Mouse (Mus musculus): ENCODE results near the gene Stoml1. TPM values are rescaled to one million over a fixed set of nuclear protein-coding genes. Genes with fewer than 3 reads are reported as not detected.

The Stoml1 gene
- total and polyA plus RNA-seq, 3 experiments: 35.4 to 40.7 (median 35.4) TPM

- dilution Hi-C loops (cut with MboI; ENCODE audit: extremely low pct_ligation_motif_present, extremely low pct_unique_long_range_greater_than_20kb, low sequenced_read_pairs): no loop called here
- Histone ChIP-seq H3K79me2 (replicated peaks; ENCODE audit: control insufficient read depth, extremely low read depth, insufficient read depth, poor library complexity, severe bottlenecking) (no peaks in the 10 kb centered on the region), H3K9ac (ENCODE audit: insufficient read depth, low read depth) (no peak overlapping the region), H3K27me3 (replicated peaks) (no peaks in the 10 kb centered on the region), H3K36me3 (replicated peaks in 1 of 2; ENCODE audit: control insufficient read depth in 1 of 2, insufficient read depth in 1 of 2, low read length in 1 of 2) (no peaks in the 10 kb centered on the region), H3K4me2 (ENCODE audit: insufficient read depth, low read depth, poor library complexity, severe bottlenecking) (no peak overlapping the region), H3K9me3 (replicated peaks; ENCODE audit: low read length) (no peaks in the 10 kb centered on the region), H3K4me3 (replicated peaks in 1 of 3; ENCODE audit: low read depth in 2 of 3, low read length in 2 of 3, poor library complexity in 1 of 3) (no peak overlapping the region), H3K27ac (ENCODE audit: insufficient read depth, low read depth) (peak overlapping the region; percentile 70), H3K4me1 (ENCODE audit: control insufficient read depth in 1 of 2, insufficient read depth in 2 of 2) (peaks cover 23 to 87% of the 10 kb centered on the region in 2 experiments)
- TF ChIP-seq RCOR1 (conservative IDR thresholded peaks at IDR 0.05; ENCODE audit: low read depth, low read length): peak; percentile 98
- peak; percentile 99 for TF ChIP-seq MEF2A (IDR thresholded peaks at IDR 0.05; ENCODE audit: borderline replicate concordance, low read depth, low read length)
- TF ChIP-seq MYC (IDR thresholded peaks at IDR 0.05; ENCODE audit: low read depth, low read length): peak; percentile 56; the same call in 1 of the 2 replicates
- peak; percentile 85 for TF ChIP-seq MAZ (IDR thresholded peaks at IDR 0.05; ENCODE audit: low read depth, low read length)
- TF ChIP-seq KAT2A (IDR thresholded peaks at IDR 0.05; ENCODE audit: insufficient replicate concordance, low read length): no peak
- TF ChIP-seq SIN3A (IDR thresholded peaks at IDR 0.05; ENCODE audit: low read length): peak; percentile 81
- no peak for TF ChIP-seq MXI1 (IDR thresholded peaks at IDR 0.05; ENCODE audit: low read depth, low read length)
- no peak for TF ChIP-seq HCFC1 (IDR thresholded peaks at IDR 0.05; ENCODE audit: low read depth, low read length)
- TF ChIP-seq BHLHE40 (IDR thresholded peaks at IDR 0.05; ENCODE audit: low read depth, low read length): peak; percentile 95
- TF ChIP-seq USF1 (IDR thresholded peaks at IDR 0.05; ENCODE audit: low read depth, low read length): no peak
- no peak for TF ChIP-seq NRF1 (IDR thresholded peaks at IDR 0.05; ENCODE audit: low read depth, low read length)
- no peak for TF ChIP-seq CHD1 (IDR thresholded peaks at IDR 0.05; ENCODE audit: low read depth, low read length)
- TF ChIP-seq ZMIZ1 (IDR thresholded peaks at IDR 0.05; ENCODE audit: low read depth, low read length): no peak
- TF ChIP-seq POLR2AphosphoS2 (IDR thresholded peaks at IDR 0.05; ENCODE audit: low read depth, low read length): no peak
- TF ChIP-seq IRF4 (IDR thresholded peaks at IDR 0.05; ENCODE audit: low read depth, low read length): peak; percentile 99
- no peak for TF ChIP-seq NELFE (IDR thresholded peaks at IDR 0.05; ENCODE audit: low read depth, low read length)
- TF ChIP-seq PAX5 (IDR thresholded peaks at IDR 0.05; ENCODE audit: low read length): no peak
- TF ChIP-seq MAFK (IDR thresholded peaks at IDR 0.05; ENCODE audit: insufficient replicate concordance, low read length): peak; percentile 78; the same call in 1 of the 2 replicates
- TF ChIP-seq CTCF (conservative IDR thresholded peaks at IDR 0.05 in 1 of 2, IDR thresholded peaks at IDR 0.05 in 1 of 2; ENCODE audit: low read depth in 2 of 2, low read length in 2 of 2): no peak
- TF ChIP-seq TBP (conservative IDR thresholded peaks at IDR 0.05; ENCODE audit: low read depth, low read length): no peak; the same call in 1 of the 2 replicates
- no peak for TF ChIP-seq RAD21 (IDR thresholded peaks at IDR 0.05; ENCODE audit: low read depth, low read length)
- TF ChIP-seq MAX (IDR thresholded peaks at IDR 0.05; ENCODE audit: low read length): 0 out of 2 replicates have a peak, but pooled peaks have one; percentile 40
- TF ChIP-seq ETS1 (conservative IDR thresholded peaks at IDR 0.05; ENCODE audit: low read depth, low read length): peak; percentile 98
- TF ChIP-seq JUN (IDR thresholded peaks at IDR 0.05; ENCODE audit: insufficient read depth, low read depth, low read length): peak; percentile 90
- TF ChIP-seq ELF1 (IDR thresholded peaks at IDR 0.05; ENCODE audit: low read depth, low read length): no peak
- no peak for TF ChIP-seq ZKSCAN1 (IDR thresholded peaks at IDR 0.05; ENCODE audit: borderline replicate concordance, low read depth, low read length)
- TF ChIP-seq EP300 (IDR thresholded peaks at IDR 0.05; ENCODE audit: low read length): peak; percentile 99
- TF ChIP-seq TCF12 (IDR thresholded peaks at IDR 0.05; ENCODE audit: low read depth, low read length): peak; percentile 97
- no peak for TF ChIP-seq POLR2A (IDR thresholded peaks at IDR 0.05; ENCODE audit: low read depth, low read length)
- TF ChIP-seq CHD2 (IDR thresholded peaks at IDR 0.05; ENCODE audit: low read length): peak; percentile 84
- TF ChIP-seq USF2 (conservative IDR thresholded peaks at IDR 0.05; ENCODE audit: low read depth, low read length): no peak
- no peak for TF ChIP-seq UBTF (IDR thresholded peaks at IDR 0.05; ENCODE audit: low read depth, low read length)
- TF ChIP-seq JUND (conservative IDR thresholded peaks at IDR 0.05; ENCODE audit: low read depth, low read length): peak; percentile 95
- TF ChIP-seq E2F4 (IDR thresholded peaks at IDR 0.05; ENCODE audit: insufficient replicate concordance, low read depth, low read length): no peak
- TF ChIP-seq ZNF384 (IDR thresholded peaks at IDR 0.05; ENCODE audit: low read depth, low read length): peak; percentile 96
- no peak; the same call in 1 of the 2 replicates for TF ChIP-seq SMC3 (IDR thresholded peaks at IDR 0.05; ENCODE audit: low read depth, low read length)
- no peak for TF ChIP-seq ZC3H11A (IDR thresholded peaks at IDR 0.05; ENCODE audit: low read depth, low read length)
- no peak for TF ChIP-seq GABPA (IDR thresholded peaks at IDR 0.05; ENCODE audit: insufficient replicate concordance, low read depth, low read length)
- in situ Hi-C loops (cut with MboI; ENCODE audit: low pct_ligation_motif_present, low pct_unique_long_range_greater_than_20kb, low sequenced_read_pairs): loop anchor here (25.0 kb wide), 1 partner anchor 459 kb away; no protein-coding TSS in a partner anchor
- peak; percentile 87 for DNase-seq (ENCODE audit: extremely low read depth)
These were observed 18.1 kb downstream of the Stoml1 start for GRCm38 (mm10) chr9:58271109-58271508.
